ENCODE assay signal across 25 mouse cellular contexts in genomic region chr10:43749496-43750110, GRCm38 (mm10).
"Had no signal": no experiment of that assay in that cellular context is flagged by ENCODE, and none has a peak within 500 bp of the region (broad histone marks: within the 10 kb centered on the region; RNA-seq: fewer than 3 reads in every experiment).

No protein-coding gene starts in this region.

- DNase-seq: gastrocnemius, adult 2 months; gastrocnemius, postnatal 10 days; gastrocnemius, postnatal 25 days; heart, postnatal 10 days; heart, postnatal 4 days; kidney, adult 18-20 months; kidney, adult 8-10 months; kidney, postnatal 10 days; kidney, postnatal 25 days; kidney, postnatal 4 days; layer of hippocampus, postnatal 36 days; left cerebral cortex, postnatal 4 days had no signal

- H3K9ac ChIP-seq: hindbrain, embryonic 12.5 days; hindbrain, embryonic 14.5 days; intestine, embryonic 15.5 days; limb, embryonic 13.5 days; limb, embryonic 15.5 days; liver, embryonic 12.5 days; liver, embryonic 14.5 days had no signal

- H3K27me3 ChIP-seq: hindbrain, embryonic 12.5 days; intestine, embryonic 15.5 days; limb, embryonic 13.5 days; limb, embryonic 15.5 days; liver, embryonic 12.5 days had no signal

- H3K4me3 ChIP-seq: gastrocnemius, adult 2 months; hindbrain, embryonic 10.5 days; hindbrain, embryonic 12.5 days; intestine, embryonic 15.5 days; layer of hippocampus, adult 2 months; limb, embryonic 13.5 days; limb, embryonic 15.5 days; liver, embryonic 12.5 days had no signal

- H3K9me3 ChIP-seq: hindbrain, embryonic 10.5 days; hindbrain, embryonic 12.5 days; intestine, embryonic 15.5 days; limb, embryonic 13.5 days; limb, embryonic 15.5 days; liver, embryonic 12.5 days had no signal

- ATAC-seq: hindbrain, embryonic 16.5 days; inflammation-experienced regulatory T-cells, adult 6 months; intestine, embryonic 15.5 days; intestine, postnatal 0 days; liver, embryonic 12.5 days had no signal

- H3K27ac ChIP-seq: gastrocnemius, adult 2 months; hindbrain, embryonic 10.5 days; hindbrain, embryonic 12.5 days; hindbrain, embryonic 14.5 days; intestine, embryonic 15.5 days; layer of hippocampus, adult 2 months; limb, embryonic 13.5 days; limb, embryonic 15.5 days; liver, embryonic 12.5 days; liver, embryonic 14.5 days had no signal

- H3K36me3 ChIP-seq: hindbrain, embryonic 10.5 days; hindbrain, embryonic 12.5 days; intestine, embryonic 15.5 days; limb, embryonic 13.5 days; limb, embryonic 15.5 days; liver, embryonic 12.5 days had no signal

- H3K4me2 ChIP-seq: heart, embryonic 11.5 days; hindbrain, embryonic 12.5 days; hindbrain, embryonic 14.5 days; intestine, embryonic 15.5 days; limb, embryonic 13.5 days; limb, embryonic 15.5 days; liver, embryonic 12.5 days had no signal

- H3K4me1 ChIP-seq: limb, embryonic 15.5 days had no signal
